In the genomic region with DNA sequence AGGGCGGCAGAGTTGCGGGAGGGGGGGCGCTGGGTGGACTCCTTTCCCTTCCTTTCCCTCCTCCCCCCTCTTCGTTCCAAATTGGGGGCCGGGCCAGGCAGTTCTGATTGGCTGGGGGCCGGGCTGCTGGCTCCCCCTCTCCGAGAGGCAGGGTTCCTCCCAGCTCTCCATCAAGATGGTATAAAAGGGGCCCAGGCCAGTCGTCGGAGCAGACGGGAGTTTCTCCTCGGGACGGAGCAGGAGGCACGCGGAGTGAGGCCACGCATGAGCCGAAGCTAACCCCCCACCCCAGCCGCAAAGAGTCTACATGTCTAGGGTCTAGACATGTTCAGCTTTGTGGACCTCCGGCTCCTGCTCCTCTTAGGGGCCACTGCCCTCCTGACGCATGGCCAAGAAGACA, we compare ENCODE assay signal across 8 mouse cellular contexts. TPM values are rescaled to one million over a fixed set of nuclear protein-coding genes. Genes with fewer than 3 reads are reported as not detected.
DNase-seq lines count a peak whose midpoint lies in the region; ATAC-seq lines count a peak whose summit lies in the region.

A gene (plus strand): TSS at position 180 of the 400 bp plus-strand sequence.

- peak within 1 kb of the TSS; percentile 66 for H3K9ac ChIP-seq in embryonic facial prominence, embryonic 12.5 days
- peak within 1 kb of the TSS; percentile 64 for H3K9ac ChIP-seq in heart, embryonic 12.5 days

- 12% methylated on average over 19 of the region's 19 CpGs for WGBS in embryonic facial prominence, embryonic 12.5 days
- 18% methylated on average over 19 of the region's 19 CpGs for WGBS in heart, embryonic 12.5 days

- H3K27ac ChIP-seq in embryonic facial prominence, embryonic 12.5 days, result peak within 1 kb of the TSS; percentile 87
- peak within 1 kb of the TSS; percentile 55 for H3K27ac ChIP-seq in heart, embryonic 12.5 days (ENCODE audit: poor library complexity, severe bottlenecking)

- peaks cover 16% of the 10 kb centered on the region for H3K36me3 ChIP-seq in embryonic facial prominence, embryonic 12.5 days
- peaks cover 3% of the 10 kb centered on the region; the same call in 1 of the 2 replicates for H3K36me3 ChIP-seq in heart, embryonic 12.5 days

- DNase-seq in embryo, embryonic 9.5 days (ENCODE audit: extremely low spot score), result peak; percentile 21
- no peak for DNase-seq in embryo, embryonic 10.5 days (ENCODE audit: low spot score)
- peak; percentile 52 to 65 for DNase-seq in kidney, postnatal 25 days
- peak; percentile 59 for DNase-seq in lung, postnatal 36 days
- DNase-seq in urinary bladder, postnatal 10 days (ENCODE audit: low spot score), result peak; percentile 54
- DNase-seq in cerebellum, adult 9-11 months, result no peak

- H3K27me3 ChIP-seq in embryonic facial prominence, embryonic 12.5 days, result peaks cover 6% of the 10 kb centered on the region
- H3K27me3 ChIP-seq in heart, embryonic 12.5 days (replicated peaks), result peaks cover 65% of the 10 kb centered on the region

- peak within 1 kb of the TSS; percentile 65 for H3K4me2 ChIP-seq in embryonic facial prominence, embryonic 12.5 days (replicated peaks)
- H3K4me2 ChIP-seq in heart, embryonic 12.5 days, result peak within 1 kb of the TSS; percentile 80

- no peaks in the 10 kb centered on the region for H3K9me3 ChIP-seq in embryonic facial prominence, embryonic 12.5 days
- H3K9me3 ChIP-seq in heart, embryonic 12.5 days (replicated peaks), result no peaks in the 10 kb centered on the region

- peak; percentile 12; the same call in 1 of the 2 replicates for ATAC-seq in embryonic facial prominence, embryonic 12.5 days (ENCODE audit: insufficient number of reproducible peaks, insufficient read depth, low FRiP score, low TSS enrichment)
- no peak for ATAC-seq in heart, embryonic 12.5 days (ENCODE audit: insufficient number of reproducible peaks, low FRiP score)

- peaks cover 48% of the 10 kb centered on the region for H3K4me1 ChIP-seq in embryonic facial prominence, embryonic 12.5 days
- peaks cover 26% of the 10 kb centered on the region for H3K4me1 ChIP-seq in heart, embryonic 12.5 days (replicated peaks)

- H3K4me3 ChIP-seq in embryonic facial prominence, embryonic 12.5 days, result peak within 1 kb of the TSS; percentile 53
- peak within 1 kb of the TSS; percentile 52 for H3K4me3 ChIP-seq in heart, embryonic 12.5 days

RNA-seq across cellular contexts. Expression of the gene that starts here (rescaled TPM):
- 512 and 623 TPM in 2 replicates for polyA plus RNA-seq in embryonic facial prominence, embryonic 12.5 days (2016; fragmentation: Nextera tagmentation; extraction: Ambion mirVana)
- polyA plus RNA-seq in heart, embryonic 12.5 days (2016; fragmentation: Nextera tagmentation; extraction: Ambion mirVana), result 404 and 446 TPM in 2 replicates

Comparison
In these comparisons a context has a peak if more than half of its experiments do, and no peak if none do; other contexts are left out.
1. DNase-seq: peak in embryo, embryonic 9.5 days (single experiment), kidney, postnatal 25 days (2 of 2), lung, postnatal 36 days (single experiment) and urinary bladder, postnatal 10 days (single experiment); none in embryo, embryonic 10.5 days (single experiment) and cerebellum, adult 9-11 months (single experiment).